Mouse (Mus musculus) thymus, adult 2 months (tissue): ENCODE results near the gene Top3b.

Experiments
- CTCF ChIP-seq: fragments of 200-500 bp; IDR thresholded peaks from 2 replicates; pipeline ENCODE4 v1.5.1; 2012; ENCODE audit warnings: mild to moderate bottlenecking, control low read depth, low read length, moderate library complexity, borderline replicate concordance; ENCODE audit not compliant: control insufficient read depth, poor library complexity, insufficient read depth; ENCODE audit errors: extremely low read depth
- POLR2A ChIP-seq: fragments of 200-500 bp; IDR thresholded peaks from 2 replicates; pipeline ENCODE4 v1.6.1; 2012; ENCODE audit warnings: mild to moderate bottlenecking, low read length, control low read depth, moderate library complexity; ENCODE audit not compliant: control insufficient read depth, poor library complexity, insufficient read depth; ENCODE audit errors: extremely low read depth

GRCm38 (mm10) chr16:16855541-16855940, 15.0 kb upstream of the Top3b start:
- no peak for TF ChIP-seq POLR2A
- no peak for TF ChIP-seq CTCF
